Mouse (Mus musculus): Measurements from ENCODE around the gene Dpf2.

GRCm38 (mm10) chr19:5848826-5849672 is 63.8 kb downstream of the Dpf2 start:
- TF ChIP-seq POLR2A (IDR thresholded peaks at IDR 0.05; ENCODE audit: low read depth, low read length) (peak; percentile 62), NRF1 (IDR thresholded peaks at IDR 0.05; ENCODE audit: low read depth, low read length) (no peak), JUND (conservative IDR thresholded peaks at IDR 0.05; ENCODE audit: low read depth, low read length) (no peak), CTCF (conservative IDR thresholded peaks at IDR 0.05 in 1 of 2, IDR thresholded peaks at IDR 0.05 in 1 of 2; ENCODE audit: low read depth in 2 of 2, low read length in 2 of 2) (no peak), ZC3H11A (IDR thresholded peaks at IDR 0.05; ENCODE audit: low read depth, low read length) (no peak), HCFC1 (IDR thresholded peaks at IDR 0.05; ENCODE audit: low read depth, low read length) (0 out of 2 replicates have a peak, but pooled peaks have one; percentile 19), GABPA (IDR thresholded peaks at IDR 0.05; ENCODE audit: insufficient replicate concordance, low read depth, low read length) (no peak), CHD2 (IDR thresholded peaks at IDR 0.05; ENCODE audit: low read length) (no peak; the same call in none of the 2 replicates), MYC (IDR thresholded peaks at IDR 0.05; ENCODE audit: low read depth, low read length) (0 out of 2 replicates have a peak, but pooled peaks have one; percentile 12), USF1 (IDR thresholded peaks at IDR 0.05; ENCODE audit: low read depth, low read length) (no peak)

Measured in CH12.LX (cell line).